8 mouse cellular contexts compared by ENCODE assay signal in genomic region chr3:52196047-52196935, GRCm38 (mm10).
A peak's percentile ranks its signal among the peaks of the same experiment; 100 is the strongest.
DNase-seq lines count a peak whose midpoint lies in the region; ATAC-seq and TF ChIP-seq lines count a peak whose summit lies in the region.

No protein-coding gene starts in this region.

- 10% methylated on average over 17 of the region's 39 CpGs for WGBS in limb, embryonic 14.5 days
- under 1% methylated on average over 37 of the region's 39 CpGs for WGBS in midbrain, embryonic 14.5 days

- no peak for TF ChIP-seq POLR2A in limb, embryonic 14.5 days (IDR thresholded peaks at IDR 0.05; ENCODE audit: borderline replicate concordance, extremely low read depth, insufficient read depth, insufficient read length)

- H3K9me3 ChIP-seq in limb, embryonic 14.5 days (ENCODE audit: control insufficient read depth, low read length), result no peaks in the 10 kb centered on the region
- H3K9me3 ChIP-seq in midbrain, embryonic 14.5 days (ENCODE audit: control insufficient read depth, low read length), result no peaks in the 10 kb centered on the region

- peak; percentile 90 for DNase-seq in adrenal gland, postnatal 14 days
- DNase-seq in embryo, embryonic 10.5 days (ENCODE audit: low spot score), result peak; percentile 92
- DNase-seq in heart, adult 18-20 months, result peak; percentile 70 to 91
- DNase-seq in kidney, adult 11 months, result peak; percentile 33
- peak; percentile 82 for DNase-seq in limb, embryonic 14.5 days (ENCODE audit: low spot score)
- peak; percentile 94 for DNase-seq in midbrain, embryonic 14.5 days
- peak; percentile 44 for DNase-seq in spleen, adult 12 weeks (ENCODE audit: low spot score)

- 0 out of 2 replicates have a peak overlapping the region, but pooled peaks have one; percentile 13 for H3K27ac ChIP-seq in limb, embryonic 14.5 days (replicated peaks; ENCODE audit: low read depth, low read length)
- H3K27ac ChIP-seq in midbrain, embryonic 14.5 days (replicated peaks; ENCODE audit: low read depth, low read length), result peak overlapping the region; percentile 91

- no peaks in the 10 kb centered on the region for H3K27me3 ChIP-seq in limb, embryonic 14.5 days (ENCODE audit: control insufficient read depth, insufficient read depth, low read length)
- no peaks in the 10 kb centered on the region for H3K27me3 ChIP-seq in midbrain, embryonic 14.5 days (ENCODE audit: control insufficient read depth, insufficient read depth, low read length)

- peak; percentile 84 for ATAC-seq in limb, embryonic 14.5 days (ENCODE audit: low FRiP score, low read depth)
- ATAC-seq in midbrain, embryonic 14.5 days (ENCODE audit: low FRiP score, low TSS enrichment), result peak; percentile 85
- ATAC-seq in activated CD4-positive, CD25-positive, alpha-beta regulatory T cell, adult 4 months, result no peak

- H3K4me2 ChIP-seq in limb, embryonic 14.5 days (replicated peaks; ENCODE audit: low read depth, low read length, severe bottlenecking), result peak overlapping the region; percentile 66
- peak overlapping the region; percentile 77 for H3K4me2 ChIP-seq in midbrain, embryonic 14.5 days (ENCODE audit: low read length)

- H3K36me3 ChIP-seq in limb, embryonic 14.5 days (ENCODE audit: control insufficient read depth, insufficient read depth, low read length), result no peaks in the 10 kb centered on the region
- H3K36me3 ChIP-seq in midbrain, embryonic 14.5 days (ENCODE audit: control insufficient read depth, insufficient read depth, low read length), result no peaks in the 10 kb centered on the region

- H3K4me3 ChIP-seq in limb, embryonic 14.5 days (replicated peaks; ENCODE audit: low read length), result peak overlapping the region; percentile 41
- H3K4me3 ChIP-seq in midbrain, embryonic 14.5 days (replicated peaks; ENCODE audit: low read depth, low read length), result peak overlapping the region; percentile 40

- H3K9ac ChIP-seq in limb, embryonic 14.5 days (ENCODE audit: low read depth, low read length, severe bottlenecking), result peak overlapping the region; percentile 65
- H3K9ac ChIP-seq in midbrain, embryonic 14.5 days (replicated peaks; ENCODE audit: low read length), result peak overlapping the region; percentile 83

- H3K4me1 ChIP-seq in limb, embryonic 14.5 days (ENCODE audit: control insufficient read depth, insufficient read depth, low read length), result peaks cover 3% of the 10 kb centered on the region; the same call in 1 of the 2 replicates
- peaks cover 6% of the 10 kb centered on the region for H3K4me1 ChIP-seq in midbrain, embryonic 14.5 days (ENCODE audit: control insufficient read depth, insufficient read depth, low read length)

Comparison
In these comparisons a context has a peak if more than half of its experiments do, and no peak if none do; other contexts are left out.
1. DNase-seq: peak in every context shown above with its lines; median percentile 94 in midbrain, embryonic 14.5 days; 92 in embryo, embryonic 10.5 days; 90 in adrenal gland, postnatal 14 days; 82 in limb, embryonic 14.5 days; 80 in heart, adult 18-20 months; 44 in spleen, adult 12 weeks; 33 in kidney, adult 11 months.